Mouse (Mus musculus) hindbrain, embryonic 14.5 days (tissue): ENCODE measurements around the gene Slc25a21. TPM values are rescaled to one million over a fixed set of nuclear protein-coding genes. Genes with fewer than 3 reads are reported as not detected.

ENCODE experiments used
- ATAC-seq: fragments of 200-750 bp; cut with Nextera tagmentation; 2 replicates; pipeline ENCODE4 v1.8.0; 2017; ENCODE audit warnings: moderate number of reproducible peaks, mild to moderate bottlenecking, moderate TSS enrichment, moderate library complexity; ENCODE audit not compliant: low FRiP score
- DNase-seq: peaks from one replicate; pipeline ENCODE4 v3.0.0-alpha.2; 2015; ENCODE audit warnings: low spot score
- H3K27ac ChIP-seq: fragments of 300-500 bp; sonication (generic); 2 replicates; pipeline ENCODE4 v1.5.1; 2014; ENCODE audit warnings: mild to moderate bottlenecking, moderate library complexity
- H3K27me3 ChIP-seq: fragments of 300-500 bp; sonication (generic); 2 replicates; pipeline ENCODE4 v1.6.1; 2014; ENCODE audit warnings: mild to moderate bottlenecking, low read length, mixed read lengths; ENCODE audit not compliant: control insufficient read depth, insufficient read depth
- H3K36me3 ChIP-seq: fragments of 300-500 bp; sonication (generic); replicated peaks from 2 replicates; pipeline ENCODE4 v1.6.1; 2014; ENCODE audit not compliant: control insufficient read depth, insufficient read depth
- H3K4me1 ChIP-seq: fragments of 300-500 bp; sonication (generic); replicated peaks from 2 replicates; pipeline ENCODE4 v1.6.1; 2014; ENCODE audit warnings: antibody characterized with exemption, low read length, mixed read lengths; ENCODE audit not compliant: control insufficient read depth, insufficient read depth
- H3K4me2 ChIP-seq: fragments of 300-500 bp; sonication (generic); replicated peaks from 2 replicates; pipeline ENCODE4 v1.6.1; 2014; ENCODE audit warnings: mild to moderate bottlenecking, moderate library complexity
- H3K4me3 ChIP-seq: fragments of 300-500 bp; sonication (generic); replicated peaks from 2 replicates; pipeline ENCODE4 v1.5.1; 2014; ENCODE audit warnings: mild to moderate bottlenecking, low read length
- H3K9ac ChIP-seq: fragments of 300-500 bp; sonication (generic); 2 replicates; pipeline ENCODE4 v1.6.1; 2014
- H3K9me3 ChIP-seq: fragments of 300-500 bp; sonication (generic); 2 replicates; pipeline ENCODE4 v1.6.1; 2016; ENCODE audit warnings: low read length; ENCODE audit not compliant: control insufficient read depth
- WGBS: fragments of 180-500 bp; shearing (Covaris S2); extraction: QIAGEN DNeasy Blood & Tissue Kit; methylation state at CpG from one replicate; pipeline ENCODE4 v1.1.7; 2014; 5-methylcytosine and 5-hydroxymethylcytosine counted together
- polyA plus RNA-seq: library from polyadenylated mRNA; unstranded; fragments of >200 nt; fragmentation: Nextera tagmentation; extraction: Ambion mirVana; gene quantifications from 2 replicates; pipeline ENCODE4 v1.2.1, GENCODE M21; 2014

Gene Slc25a21
- polyA plus RNA-seq, 1 experiment from 2014 or later = 0.36 TPM

- H3K4me3 ChIP-seq = no peak overlapping the region
- 84% methylated on average over 1 of the region's 1 CpGs for WGBS
- ATAC-seq = no peak
Observed at GRCm38 (mm10) chr12:56785250-56785649, 412.0 kb downstream of the Slc25a21 start.

GRCm38 (mm10) chr12:56781196-56781595 is 416.1 kb downstream of the Slc25a21 start:
- Histone ChIP-seq H3K36me3 (no peaks in the 10 kb centered on the region), H3K9me3 (no peaks in the 10 kb centered on the region), H3K27ac (no peak overlapping the region), H3K27me3 (no peaks in the 10 kb centered on the region), H3K4me2 (no peak overlapping the region), H3K4me3 (no peak overlapping the region), H3K4me1 (no peaks in the 10 kb centered on the region), H3K9ac (no peak overlapping the region)
- 80% methylated on average over 5 of the region's 5 CpGs for WGBS
- ATAC-seq (no peak), DNase-seq (no peak)

More at GRCm38 (mm10) chr12:56785250-56785649, 412.0 kb downstream of the Slc25a21 start:
- no peak overlapping the region for H3K4me2 ChIP-seq
- H3K4me1 ChIP-seq = no peaks in the 10 kb centered on the region
- H3K9me3 ChIP-seq = no peaks in the 10 kb centered on the region
- H3K27me3 ChIP-seq = no peaks in the 10 kb centered on the region
- H3K9ac ChIP-seq = no peak overlapping the region
- no peak for DNase-seq
- no peaks in the 10 kb centered on the region for H3K36me3 ChIP-seq
- no peak overlapping the region for H3K27ac ChIP-seq

GRCm38 (mm10) chr12:56779621-56780020 is 417.7 kb downstream of the Slc25a21 start:
- Histone ChIP-seq H3K9ac (no peak overlapping the region), H3K4me1 (no peaks in the 10 kb centered on the region), H3K36me3 (no peaks in the 10 kb centered on the region), H3K4me2 (no peak overlapping the region), H3K9me3 (no peaks in the 10 kb centered on the region), H3K27ac (no peak overlapping the region), H3K4me3 (no peak overlapping the region), H3K27me3 (no peaks in the 10 kb centered on the region)
- ATAC-seq (no peak), DNase-seq (no peak)
- 89% methylated on average over 3 of the region's 3 CpGs for WGBS

GRCm38 (mm10) chr12:56773941-56774340 is 423.3 kb downstream of the Slc25a21 start:
- Histone ChIP-seq H3K4me2 (no peak overlapping the region), H3K27ac (no peak overlapping the region), H3K36me3 (no peaks in the 10 kb centered on the region), H3K27me3 (no peaks in the 10 kb centered on the region), H3K9ac (no peak overlapping the region), H3K4me1 (no peaks in the 10 kb centered on the region), H3K9me3 (no peaks in the 10 kb centered on the region), H3K4me3 (no peak overlapping the region)
- no peak for DNase-seq
- no peak for ATAC-seq
- 72% methylated on average over 6 of the region's 6 CpGs for WGBS

DNA sequence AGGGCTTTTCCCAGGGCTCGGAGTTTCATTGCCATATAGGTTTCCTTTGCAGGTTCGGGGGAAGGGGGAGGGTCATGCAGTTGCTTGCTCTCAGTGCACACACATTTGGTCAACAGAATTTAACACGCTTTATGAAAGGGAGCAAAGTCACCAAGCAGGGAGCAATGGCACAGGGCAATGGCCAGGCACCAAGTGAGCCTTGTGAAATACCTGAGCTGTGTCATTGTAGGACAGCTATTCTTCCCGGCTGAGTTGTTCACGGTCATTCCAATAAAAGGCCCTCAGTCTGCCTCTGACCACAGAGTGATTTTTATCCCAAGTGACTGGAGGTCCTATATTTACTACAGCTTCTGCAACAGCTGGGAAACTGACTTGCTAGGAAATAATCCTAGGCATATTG is 427.9 kb downstream of the Slc25a21 start:
- no peaks in the 10 kb centered on the region for H3K9me3 ChIP-seq
- no peak overlapping the region for H3K4me3 ChIP-seq
- no peaks in the 10 kb centered on the region for H3K4me1 ChIP-seq
- H3K27me3 ChIP-seq = no peaks in the 10 kb centered on the region
- H3K27ac ChIP-seq = no peak overlapping the region
- no peak overlapping the region for H3K9ac ChIP-seq
- no peak for DNase-seq
- 86% methylated on average over 5 of the region's 5 CpGs for WGBS
- ATAC-seq = no peak
- H3K36me3 ChIP-seq = no peaks in the 10 kb centered on the region
- H3K4me2 ChIP-seq = no peak overlapping the region

DNA sequence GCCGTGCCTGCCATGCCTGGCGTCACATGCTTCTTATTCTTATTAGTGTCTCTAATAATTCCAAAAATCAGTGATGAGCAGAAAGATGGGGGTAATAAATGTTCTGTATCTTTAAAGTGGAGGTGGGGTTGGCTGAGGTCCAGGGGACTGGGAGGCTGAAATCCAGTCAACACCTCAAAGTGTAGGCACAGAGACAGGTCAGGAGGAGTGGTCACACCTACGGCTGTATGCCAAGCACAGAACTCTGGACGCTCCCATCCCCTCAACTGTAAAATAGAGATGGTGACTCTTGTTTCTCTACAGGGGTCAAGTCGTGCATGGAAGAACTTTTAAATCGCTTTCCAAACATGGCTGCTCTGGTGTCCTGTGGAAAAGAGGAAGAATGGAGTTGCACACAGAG is 429.8 kb downstream of the Slc25a21 start:
- Histone ChIP-seq H3K9ac (no peak overlapping the region), H3K4me1 (no peaks in the 10 kb centered on the region), H3K27ac (no peak overlapping the region), H3K36me3 (no peaks in the 10 kb centered on the region), H3K9me3 (no peaks in the 10 kb centered on the region), H3K4me3 (no peak overlapping the region), H3K4me2 (no peak overlapping the region), H3K27me3 (no peaks in the 10 kb centered on the region)
- DNase-seq (no peak), ATAC-seq (no peak)
- 89% methylated on average over 6 of the region's 6 CpGs for WGBS

DNA sequence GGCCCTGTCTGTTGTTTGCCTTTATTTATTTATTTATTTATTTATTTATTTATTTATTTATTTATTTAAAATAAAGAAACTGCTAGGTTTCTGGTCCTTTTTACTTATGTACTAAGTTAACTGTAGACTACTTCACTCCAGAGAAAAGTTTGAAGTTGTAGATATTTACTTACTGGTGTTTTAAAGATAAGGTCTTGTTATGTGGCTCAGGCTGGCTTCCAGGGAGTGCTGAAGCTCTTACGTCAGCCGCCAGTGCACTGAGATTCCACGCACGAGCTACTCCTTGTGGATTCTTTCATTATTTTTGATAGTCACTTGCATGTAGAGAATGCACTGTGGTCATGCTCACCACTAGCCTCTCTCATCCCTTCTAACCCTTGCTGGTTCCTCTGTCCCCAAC is 460.2 kb downstream of the Slc25a21 start:
- WGBS = 90% methylated on average over 4 of the region's 4 CpGs
- no peak overlapping the region for H3K4me3 ChIP-seq
- no peaks in the 10 kb centered on the region for H3K9me3 ChIP-seq
- no peak overlapping the region for H3K27ac ChIP-seq
- no peak overlapping the region for H3K9ac ChIP-seq
- H3K36me3 ChIP-seq = no peaks in the 10 kb centered on the region
- no peak for DNase-seq
- no peak for ATAC-seq
- H3K4me2 ChIP-seq = no peak overlapping the region
- H3K27me3 ChIP-seq = no peaks in the 10 kb centered on the region
- H3K4me1 ChIP-seq = no peaks in the 10 kb centered on the region

DNA sequence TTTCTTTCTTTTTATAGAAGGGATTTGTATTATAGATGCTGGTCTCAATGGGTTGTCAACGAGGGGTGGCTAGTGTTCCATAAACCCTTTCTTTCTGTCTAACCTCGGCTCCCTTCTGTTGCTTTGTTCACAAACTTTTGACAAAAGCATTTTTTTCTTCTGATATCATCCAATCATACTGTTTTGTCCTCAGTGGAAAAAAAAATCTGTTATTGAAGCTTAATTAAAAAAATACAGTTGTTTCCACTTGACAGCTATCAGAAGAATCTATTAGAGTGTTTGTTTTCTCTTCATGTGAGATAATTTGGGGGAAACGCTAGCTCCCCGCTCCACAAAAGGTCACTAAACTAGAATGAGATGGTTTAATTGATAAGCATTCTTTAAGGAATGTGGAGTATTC is 469.6 kb downstream of the Slc25a21 start:
- H3K4me2 ChIP-seq = no peak overlapping the region
- ATAC-seq (no peak), DNase-seq (no peak)

GRCm38 (mm10) chr12:56718707-56719051 is 478.6 kb downstream of the Slc25a21 start:
- WGBS = 36% methylated on average over 6 of the region's 6 CpGs
- Histone ChIP-seq H3K27me3 (peaks cover 27% of the 10 kb centered on the region; the same call in 1 of the 2 replicates), H3K36me3 (no peaks in the 10 kb centered on the region), H3K4me2 (no peak overlapping the region), H3K9ac (no peak overlapping the region), H3K27ac (no peak overlapping the region), H3K4me3 (no peak overlapping the region), H3K9me3 (no peaks in the 10 kb centered on the region), H3K4me1 (no peaks in the 10 kb centered on the region)
- no peak for ATAC-seq
- no peak for DNase-seq

More for the DNA sequence above, 469.6 kb downstream of the Slc25a21 start:
- Histone ChIP-seq H3K4me3 (no peak overlapping the region), H3K27me3 (no peaks in the 10 kb centered on the region), H3K27ac (no peak overlapping the region), H3K9ac (no peak overlapping the region), H3K36me3 (no peaks in the 10 kb centered on the region), H3K9me3 (no peaks in the 10 kb centered on the region), H3K4me1 (no peaks in the 10 kb centered on the region)
- WGBS = 60% methylated on average over 4 of the region's 4 CpGs

GRCm38 (mm10) chr12:56717971-56718706 is 479.1 kb downstream of the Slc25a21 start:
- peaks cover 28% of the 10 kb centered on the region; the same call in 1 of the 2 replicates for H3K27me3 ChIP-seq
- H3K4me2 ChIP-seq = no peak overlapping the region
- no peak overlapping the region for H3K4me3 ChIP-seq
- H3K4me1 ChIP-seq = no peaks in the 10 kb centered on the region
- H3K27ac ChIP-seq = no peak overlapping the region
- no peak for ATAC-seq
- H3K36me3 ChIP-seq = no peaks in the 10 kb centered on the region
- H3K9ac ChIP-seq = no peak overlapping the region
- no peak for DNase-seq
- 11% methylated on average over 14 of the region's 14 CpGs for WGBS
- no peaks in the 10 kb centered on the region for H3K9me3 ChIP-seq
